Mouse (Mus musculus) brain, embryonic 14.5 days (tissue): ENCODE measurements at regions not wholly inside any gene's neighbourhood (a gene's known extent, or its start where the extent isn't known, plus 50 kb on each side); places are given as distances from the start of the nearest gene placed in this dataset.

ENCODE experiments used
- CTCF ChIP-seq: fragments of 200-500 bp; IDR thresholded peaks from 2 replicates; pipeline ENCODE4 v1.5.1; 2012; ENCODE audit warnings: inconsistent platforms, mild to moderate bottlenecking, moderate library complexity, borderline replicate concordance; ENCODE audit not compliant: insufficient read depth, insufficient read length; ENCODE audit errors: extremely low read depth
- POLR2A ChIP-seq: fragments of 200-500 bp; IDR thresholded peaks from 2 replicates; pipeline ENCODE4 v1.6.1; 2012; ENCODE audit warnings: mild to moderate bottlenecking, inconsistent platforms, borderline replicate concordance; ENCODE audit not compliant: poor library complexity, insufficient read depth, insufficient read length, severe bottlenecking; ENCODE audit errors: extremely low read depth

DNA sequence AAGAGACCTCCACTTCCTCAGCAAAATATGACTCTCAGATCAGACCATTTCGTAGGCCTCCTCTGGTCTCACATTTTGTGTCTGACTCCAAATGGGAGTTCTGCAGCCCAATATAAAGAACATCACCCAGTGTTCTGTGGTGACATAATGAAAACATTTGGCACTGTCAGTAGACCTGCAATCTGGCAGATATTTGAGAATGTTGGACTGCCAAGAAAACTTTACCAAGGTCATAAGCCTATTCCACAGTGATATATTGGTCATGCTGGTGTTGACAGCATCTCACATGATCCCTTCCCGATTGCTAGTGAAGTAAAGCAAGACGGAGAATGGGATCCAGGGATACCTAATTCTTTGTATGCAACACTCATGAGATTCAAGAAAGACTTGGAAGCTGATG lies 271.2 kb downstream of the Fgf10 start:
- TF ChIP-seq CTCF (no peak), POLR2A (no peak)
